Mouse (Mus musculus): ENCODE data around the gene Olfr731.

Gene Olfr731

GRCm38 (mm10) chr14:50241766-50242165 lies at the start of gene Olfr731:
Gene Olfr731, minus strand, starts transcription at chr14:50241866.
- in situ Hi-C loops (cut with MboI; ENCODE audit: unreplicated experiment in 2 of 2) = no loop called here

- in situ Hi-C loops (cut with MboI; ENCODE audit: unreplicated experiment in 2 of 2) = no loop called here
These were observed 42.4 kb upstream of the Olfr731 start, which contains the start of gene Olfr732 for GRCm38 (mm10) chr14:50284106-50284505. Gene Olfr732, minus strand, starts transcription at chr14:50284206.

GRCm38 (mm10) chr14:50188098-50188497 lies 53.6 kb downstream of the Olfr731 start, which contains the start of gene Olfr730:
Gene Olfr730, minus strand, starts transcription at chr14:50188198.
- in situ Hi-C loops (cut with MboI; ENCODE audit: unreplicated experiment in 2 of 2) = no loop called here
